ENCODE assay signal across 30 mouse cellular contexts in the genomic region with DNA sequence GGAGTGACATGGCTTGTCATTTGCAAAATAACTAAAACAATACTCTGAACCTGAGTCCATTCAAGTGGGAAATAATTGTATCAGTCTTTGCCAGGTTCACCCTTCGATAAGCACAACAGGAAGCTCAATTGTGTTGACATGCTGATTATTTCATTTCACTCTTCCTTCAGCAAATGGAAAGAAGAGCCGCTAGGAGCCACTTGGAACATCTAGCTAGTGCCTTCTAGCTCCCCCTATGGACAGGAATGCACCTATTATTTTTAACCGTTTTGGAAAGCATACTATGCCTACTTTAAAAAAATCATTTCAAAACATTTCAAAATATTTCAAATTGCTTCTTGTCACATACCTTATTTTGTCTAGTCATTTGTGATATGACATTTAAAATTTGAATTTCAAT. TPM values are rescaled to one million over a fixed set of nuclear protein-coding genes. Genes with fewer than 3 reads are reported as not detected.
DNase-seq lines count a peak whose midpoint lies in the region; ATAC-seq and TF ChIP-seq lines count a peak whose summit lies in the region.
"Had no signal": no experiment of that assay in that cellular context is flagged by ENCODE, and none has a peak within 500 bp of the region (broad histone marks: within the 10 kb centered on the region; RNA-seq: fewer than 3 reads in every experiment).

No protein-coding gene starts in this region.

- H3K9me3 ChIP-seq in hindbrain, postnatal 0 days (ENCODE audit: low read length), result no peaks in the 10 kb centered on the region
- no peaks in the 10 kb centered on the region for H3K9me3 ChIP-seq in hindbrain, embryonic 11.5 days (ENCODE audit: control insufficient read depth, low read length)
- no peaks in the 10 kb centered on the region for H3K9me3 ChIP-seq in midbrain, postnatal 0 days (ENCODE audit: low read length)
- H3K9me3 ChIP-seq in midbrain, embryonic 13.5 days, result no peaks in the 10 kb centered on the region
- H3K9me3 ChIP-seq: heart, embryonic 15.5 days; limb, embryonic 15.5 days; lung, embryonic 15.5 days; neural tube, embryonic 15.5 days had no signal

- peak; percentile 40; the same call in 1 of the 2 replicates for TF ChIP-seq CTCF in hindbrain, postnatal 0 days (IDR thresholded peaks at IDR 0.05; ENCODE audit: low read depth)
- TF ChIP-seq CTCF in midbrain, postnatal 0 days (IDR thresholded peaks at IDR 0.05), result 0 out of 2 replicates have a peak, but pooled peaks have one; percentile 1

- H3K9ac ChIP-seq in hindbrain, postnatal 0 days (replicated peaks; ENCODE audit: low read length), result no peak overlapping the region
- H3K9ac ChIP-seq in hindbrain, embryonic 11.5 days (ENCODE audit: low read depth, low read length), result no peak overlapping the region
- H3K9ac ChIP-seq in midbrain, postnatal 0 days (replicated peaks; ENCODE audit: low read length, poor library complexity, severe bottlenecking), result no peak overlapping the region
- H3K9ac ChIP-seq in midbrain, embryonic 13.5 days (replicated peaks), result no peak overlapping the region
- H3K9ac ChIP-seq: forebrain, postnatal 0 days; heart, embryonic 15.5 days; hindbrain, embryonic 14.5 days; limb, embryonic 15.5 days; liver, embryonic 14.5 days; lung, embryonic 15.5 days; neural tube, embryonic 15.5 days had no signal

- H3K4me2 ChIP-seq in hindbrain, postnatal 0 days (ENCODE audit: low read depth, low read length), result no peak overlapping the region
- H3K4me2 ChIP-seq in hindbrain, embryonic 11.5 days (replicated peaks; ENCODE audit: low read depth, low read length), result no peak overlapping the region
- H3K4me2 ChIP-seq in midbrain, postnatal 0 days (ENCODE audit: low read depth, low read length, poor library complexity, severe bottlenecking), result no peak overlapping the region
- no peak overlapping the region for H3K4me2 ChIP-seq in midbrain, embryonic 13.5 days (replicated peaks)
- H3K4me2 ChIP-seq: heart, embryonic 15.5 days; hindbrain, embryonic 14.5 days; limb, embryonic 15.5 days; lung, embryonic 15.5 days; neural tube, embryonic 15.5 days had no signal

- H3K36me3 ChIP-seq in hindbrain, postnatal 0 days (ENCODE audit: insufficient read depth, low read length), result no peaks in the 10 kb centered on the region
- H3K36me3 ChIP-seq in hindbrain, embryonic 11.5 days (ENCODE audit: control insufficient read depth, insufficient read depth, low read length), result no peaks in the 10 kb centered on the region
- no peaks in the 10 kb centered on the region for H3K36me3 ChIP-seq in midbrain, postnatal 0 days (ENCODE audit: insufficient read depth, low read length)
- H3K36me3 ChIP-seq in midbrain, embryonic 13.5 days, result no peaks in the 10 kb centered on the region
- H3K36me3 ChIP-seq: heart, embryonic 15.5 days; limb, embryonic 15.5 days; lung, embryonic 15.5 days; neural tube, embryonic 15.5 days had no signal

- H3K4me3 ChIP-seq in hindbrain, postnatal 0 days (ENCODE audit: low read length), result no peak overlapping the region
- H3K4me3 ChIP-seq in hindbrain, embryonic 11.5 days (ENCODE audit: low read depth, low read length), result no peak overlapping the region
- H3K4me3 ChIP-seq in midbrain, postnatal 0 days (ENCODE audit: low read depth, low read length), result no peak overlapping the region
- no peak overlapping the region for H3K4me3 ChIP-seq in midbrain, embryonic 13.5 days (replicated peaks)
- H3K4me3 ChIP-seq: heart, embryonic 15.5 days; limb, embryonic 15.5 days; lung, embryonic 15.5 days; neural tube, embryonic 15.5 days had no signal

- 50% methylated on average over 3 of the region's 3 CpGs for WGBS in hindbrain, postnatal 0 days
- WGBS in hindbrain, embryonic 11.5 days, result 69% methylated on average over 3 of the region's 3 CpGs
- 69% methylated on average over 3 of the region's 3 CpGs for WGBS in midbrain, postnatal 0 days
- WGBS in midbrain, embryonic 13.5 days, result 71% methylated on average over 3 of the region's 3 CpGs

- ATAC-seq in hindbrain, postnatal 0 days, result no peak
- no peak for ATAC-seq in hindbrain, embryonic 11.5 days (ENCODE audit: low FRiP score)
- ATAC-seq in midbrain, postnatal 0 days (ENCODE audit: low FRiP score), result no peak
- no peak for ATAC-seq in midbrain, embryonic 13.5 days
- ATAC-seq: forebrain, postnatal 0 days had no signal

- H3K27ac ChIP-seq in hindbrain, postnatal 0 days, result no peak overlapping the region
- H3K27ac ChIP-seq in hindbrain, embryonic 11.5 days (ENCODE audit: low read depth, low read length), result no peak overlapping the region
- H3K27ac ChIP-seq in midbrain, postnatal 0 days (ENCODE audit: low read depth, low read length), result no peak overlapping the region
- H3K27ac ChIP-seq in midbrain, embryonic 13.5 days, result no peak overlapping the region
- H3K27ac ChIP-seq: heart, embryonic 15.5 days; hindbrain, embryonic 14.5 days; limb, embryonic 15.5 days; liver, embryonic 14.5 days; lung, embryonic 15.5 days; neural tube, embryonic 15.5 days had no signal

- H3K4me1 ChIP-seq in hindbrain, postnatal 0 days (ENCODE audit: insufficient read depth, low read length), result no peaks in the 10 kb centered on the region
- no peaks in the 10 kb centered on the region for H3K4me1 ChIP-seq in hindbrain, embryonic 11.5 days (replicated peaks; ENCODE audit: control insufficient read depth, insufficient read depth, low read length)
- no peaks in the 10 kb centered on the region for H3K4me1 ChIP-seq in midbrain, postnatal 0 days (ENCODE audit: insufficient read depth, low read length)
- no peaks in the 10 kb centered on the region for H3K4me1 ChIP-seq in midbrain, embryonic 13.5 days (replicated peaks)
- H3K4me1 ChIP-seq: heart, embryonic 15.5 days; limb, embryonic 15.5 days; lung, embryonic 15.5 days; neural tube, embryonic 15.5 days had no signal

- DNase-seq in hindbrain, postnatal 0 days (ENCODE audit: low spot score), result peak; percentile 6
- DNase-seq in hindbrain, embryonic 11.5 days (ENCODE audit: low spot score), result no peak
- DNase-seq in midbrain, postnatal 0 days (ENCODE audit: low spot score), result peak; percentile 18
- peak; percentile 1 for DNase-seq in brain, adult 2 months (ENCODE audit: low read depth, low spot score)
- no peak for DNase-seq in adrenal gland, postnatal 10 days
- no peak for DNase-seq in layer of hippocampus, adult 9-11 months
- DNase-seq: adrenal gland, adult 2 months; B cell, adult 2 months; cerebellum, adult 8-10 months; forebrain, postnatal 0 days; gastrocnemius, postnatal 36 days; heart, postnatal 36 days; kidney, postnatal 25 days; left cerebral cortex, postnatal 4 days; lung, postnatal 4 days; right cerebral cortex, postnatal 25 days; thymus, postnatal 14 days had no signal

- no peaks in the 10 kb centered on the region for H3K27me3 ChIP-seq in hindbrain, postnatal 0 days (ENCODE audit: insufficient read depth, low read length)
- H3K27me3 ChIP-seq in hindbrain, embryonic 11.5 days (ENCODE audit: control insufficient read depth, insufficient read depth, low read length), result no peaks in the 10 kb centered on the region
- no peaks in the 10 kb centered on the region for H3K27me3 ChIP-seq in midbrain, postnatal 0 days (ENCODE audit: insufficient read depth, low read length)
- H3K27me3 ChIP-seq in midbrain, embryonic 13.5 days, result no peaks in the 10 kb centered on the region
- H3K27me3 ChIP-seq: CH12.LX; heart, embryonic 15.5 days; limb, embryonic 15.5 days; lung, embryonic 15.5 days; neural tube, embryonic 15.5 days had no signal

RNA-seq across cellular contexts. Expression of gene Gpr149, which starts 5.9 kb away (rescaled TPM):
- total RNA-seq in hindbrain, postnatal 0 days (2014; rRNA removed), result 2.5 and 4.1 TPM in 2 replicates
- polyA plus RNA-seq in hindbrain, postnatal 0 days (2015; fragmentation: Nextera tagmentation; extraction: Ambion mirVana), result 3.9 and 4.1 TPM in 2 replicates
- polyA plus RNA-seq in hindbrain, embryonic 11.5 days (2014; fragmentation: Nextera tagmentation; extraction: Ambion mirVana), result 0.14 and 0.57 TPM in 2 replicates
- 3.8 and 6.2 TPM in 2 replicates for total RNA-seq in midbrain, postnatal 0 days (2014; rRNA removed)
- 4.3 and 4.8 TPM in 2 replicates for polyA plus RNA-seq in midbrain, postnatal 0 days (2015; fragmentation: Nextera tagmentation; extraction: Ambion mirVana)
- 1.2 and 1.6 TPM in 2 replicates for polyA plus RNA-seq in midbrain, embryonic 13.5 days (2015; fragmentation: Nextera tagmentation; extraction: Ambion mirVana)
- total RNA-seq in adrenal gland, postnatal 10 days (2021), result not detected
- total RNA-seq: adrenal gland, adult 2 months; CH12.LX; common myeloid progenitor, adult 5-6 weeks; gastrocnemius, postnatal 36 days; heart, adult 8-10 months; heart, postnatal 36 days; megakaryocyte-erythroid progenitor cell, adult 5-6 weeks had no signal
- polyA plus RNA-seq: adrenal gland, adult 2 months; kidney, embryonic 14.5 days; liver, embryonic 14.5 days; lung, embryonic 15.5 days; spleen, adult 2 months had no signal

Comparison
In these comparisons a context has a peak if more than half of its experiments do, and no peak if none do; other contexts are left out.
1. DNase-seq: peak in hindbrain, postnatal 0 days (single experiment), midbrain, postnatal 0 days (single experiment) and brain, adult 2 months (single experiment); none in hindbrain, embryonic 11.5 days (single experiment), adrenal gland, postnatal 10 days (single experiment) and layer of hippocampus, adult 9-11 months (single experiment).